Mouse (Mus musculus) spleen, adult 2 months (tissue): ENCODE data around the gene Xcl1.

ENCODE experiments used
- CTCF ChIP-seq: fragments of 200-500 bp; IDR thresholded peaks from 2 replicates; pipeline ENCODE4 v1.5.1; 2011; ENCODE audit warnings: mild to moderate bottlenecking, inconsistent platforms; ENCODE audit not compliant: insufficient read depth, insufficient read length, insufficient replicate concordance; ENCODE audit errors: extremely low read depth
- POLR2A ChIP-seq: fragments of 200-500 bp; IDR thresholded peaks from 2 replicates; pipeline ENCODE4 v1.6.1; 2011; ENCODE audit warnings: low read depth, low read length, inconsistent platforms

- no peak for TF ChIP-seq CTCF
- no peak for TF ChIP-seq POLR2A
Measured at GRCm38 (mm10) chr1:164900696-164901095, 34.6 kb downstream of the Xcl1 start.
